Mouse (Mus musculus) olfactory bulb, adult 2 months (tissue): Measurements from ENCODE around the gene Atp1a2. TPM values are rescaled to one million over a fixed set of nuclear protein-coding genes. Genes with fewer than 3 reads are reported as not detected.

Experiments used
- H3K27ac ChIP-seq: fragments of 200-500 bp; 2 replicates; pipeline ENCODE4 v1.5.1; 2012; ENCODE audit warnings: low read depth, low read length; ENCODE audit not compliant: insufficient read depth
- H3K4me1 ChIP-seq: fragments of 200-500 bp; 2 replicates; pipeline ENCODE4 v1.6.1; 2012; ENCODE audit warnings: low read length; ENCODE audit not compliant: control insufficient read depth, insufficient read depth
- H3K4me3 ChIP-seq: fragments of 200-500 bp; 2 replicates; pipeline ENCODE4 v1.5.1; 2012; ENCODE audit warnings: mild to moderate bottlenecking, low read depth, low read length, moderate library complexity; ENCODE audit not compliant: insufficient read depth
- CTCF ChIP-seq: fragments of 200-500 bp; IDR thresholded peaks from 2 replicates; pipeline ENCODE4 v1.5.1; 2012; ENCODE audit warnings: low read depth, mild to moderate bottlenecking, low read length, moderate library complexity; ENCODE audit not compliant: insufficient read depth
- POLR2A ChIP-seq: fragments of 200-500 bp; IDR thresholded peaks from 2 replicates; pipeline ENCODE4 v1.6.1; 2012; ENCODE audit warnings: mild to moderate bottlenecking, low read depth, low read length, moderate library complexity; ENCODE audit not compliant: insufficient read depth
- WGBS: fragments of 180-500 bp; shearing (Covaris S2); methylation state at CpG from one replicate; pipeline ENCODE4 v1.1.7; 2018; 5-methylcytosine and 5-hydroxymethylcytosine counted together
- polyA plus RNA-seq: library from polyadenylated mRNA; stranded (reverse); fragments of >200 nt; gene quantifications from 2 replicates; pipeline ENCODE4 v1.2.4, GENCODE M21; 2012; ENCODE audit warnings: low replicate concordance; ENCODE audit not compliant: missing spikeins, insufficient read depth, insufficient read length

The Atp1a2 gene
- polyA plus RNA-seq, 1 experiment: 130 TPM

GRCm38 (mm10) chr1:172309699-172310398, 12.0 kb upstream of the Atp1a2 start:
- Histone ChIP-seq H3K4me1 (peaks cover 41% of the 10 kb centered on the region), H3K4me3 (peak overlapping the region; percentile 19), H3K27ac (peak overlapping the region; percentile 98)
- TF ChIP-seq POLR2A (no peak), CTCF (peak; percentile 75)
- WGBS: under 1% methylated on average over 14 of the region's 14 CpGs

DNA sequence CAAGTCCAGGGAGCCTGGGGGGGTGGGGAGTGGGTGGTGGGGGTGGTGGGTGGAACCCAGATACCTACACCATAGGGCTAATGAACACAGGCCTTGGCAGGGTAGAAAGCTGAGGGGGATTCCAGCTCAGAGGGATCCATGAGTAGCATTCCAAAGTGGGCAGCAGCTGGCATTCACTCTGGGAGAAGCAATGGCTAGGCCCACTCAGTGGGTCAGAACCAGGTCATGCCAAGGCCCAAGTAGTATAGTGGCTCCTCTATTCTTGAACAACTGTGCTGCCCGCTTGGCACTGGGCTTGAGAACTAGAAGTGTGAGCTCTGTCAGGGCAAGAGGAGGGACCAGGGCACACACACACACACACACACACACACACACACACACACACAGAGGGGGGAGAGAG, 10.5 kb upstream of the Atp1a2 start:
- H3K27ac ChIP-seq: no peak overlapping the region
- H3K4me1 ChIP-seq: peaks cover 31% of the 10 kb centered on the region
- TF ChIP-seq CTCF: no peak
- TF ChIP-seq POLR2A: no peak
- WGBS: 100% methylated on average over 1 of the region's 1 CpGs
- H3K4me3 ChIP-seq: no peak overlapping the region

DNA sequence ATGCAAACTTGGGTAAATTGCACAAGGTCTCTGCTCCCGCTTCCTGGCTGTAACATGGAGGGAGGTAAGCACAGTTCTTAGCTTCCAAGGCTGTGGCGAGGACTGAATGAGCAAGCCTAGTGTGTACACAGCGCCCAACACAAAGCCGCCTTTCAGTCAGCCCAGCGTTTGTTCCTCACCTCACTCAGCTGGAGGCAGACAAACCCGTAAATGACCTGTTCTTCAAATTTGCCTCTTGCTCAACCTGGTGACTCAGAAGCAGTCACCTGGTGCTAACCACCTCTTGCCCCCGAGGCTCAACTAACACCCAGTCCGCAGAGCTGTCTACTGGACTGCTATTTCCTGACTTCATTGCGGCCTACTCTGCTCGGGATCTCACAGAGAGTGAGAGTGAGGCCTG, 10.1 kb upstream of the Atp1a2 start:
- WGBS: 61% methylated on average over 10 of the region's 10 CpGs
- Histone ChIP-seq H3K4me1 (peaks cover 27% of the 10 kb centered on the region), H3K27ac (peak overlapping the region; percentile 42; the same call in 1 of the 2 replicates), H3K4me3 (no peak overlapping the region)
- no peak for TF ChIP-seq POLR2A
- TF ChIP-seq CTCF: no peak

DNA sequence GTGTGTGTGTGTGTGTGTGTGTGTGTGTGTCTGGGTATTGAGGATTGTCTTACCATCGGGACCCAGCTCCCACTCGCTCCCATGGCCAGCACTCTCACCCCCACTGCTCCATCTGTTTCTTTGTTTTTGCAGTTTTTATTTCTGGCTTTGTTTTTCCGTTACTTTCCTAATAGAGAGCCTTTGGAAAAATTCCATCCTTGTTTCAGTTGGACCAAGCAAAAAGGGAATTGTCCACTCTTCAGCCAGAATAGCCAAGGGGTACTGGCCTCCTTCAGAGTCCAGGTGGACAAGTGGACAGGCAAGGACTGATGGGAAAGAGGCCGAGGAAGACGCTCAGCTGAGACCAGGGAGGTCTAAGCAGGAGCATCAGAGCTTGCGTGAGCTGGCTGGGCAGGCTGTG, 9.0 kb upstream of the Atp1a2 start:
- peak overlapping the region; percentile 42 for H3K27ac ChIP-seq
- H3K4me1 ChIP-seq: peaks cover 25% of the 10 kb centered on the region
- TF ChIP-seq CTCF (no peak), POLR2A (no peak)
- no peak overlapping the region for H3K4me3 ChIP-seq
- 49% methylated on average over 6 of the region's 6 CpGs for WGBS

- no peak for TF ChIP-seq POLR2A
- no peak for TF ChIP-seq CTCF
- 0 out of 2 replicates have a peak overlapping the region, but pooled peaks have one; percentile 20 for H3K27ac ChIP-seq
- 88% methylated on average over 4 of the region's 4 CpGs for WGBS
- no peak overlapping the region for H3K4me3 ChIP-seq
- peaks cover 22% of the 10 kb centered on the region for H3K4me1 ChIP-seq
Observed at GRCm38 (mm10) chr1:172306196-172306595, 8.3 kb upstream of the Atp1a2 start.

- 88% methylated on average over 3 of the region's 3 CpGs for WGBS
- TF ChIP-seq POLR2A (no peak), CTCF (no peak)
Observed at GRCm38 (mm10) chr1:172305635-172306034, 7.8 kb upstream of the Atp1a2 start.

DNA sequence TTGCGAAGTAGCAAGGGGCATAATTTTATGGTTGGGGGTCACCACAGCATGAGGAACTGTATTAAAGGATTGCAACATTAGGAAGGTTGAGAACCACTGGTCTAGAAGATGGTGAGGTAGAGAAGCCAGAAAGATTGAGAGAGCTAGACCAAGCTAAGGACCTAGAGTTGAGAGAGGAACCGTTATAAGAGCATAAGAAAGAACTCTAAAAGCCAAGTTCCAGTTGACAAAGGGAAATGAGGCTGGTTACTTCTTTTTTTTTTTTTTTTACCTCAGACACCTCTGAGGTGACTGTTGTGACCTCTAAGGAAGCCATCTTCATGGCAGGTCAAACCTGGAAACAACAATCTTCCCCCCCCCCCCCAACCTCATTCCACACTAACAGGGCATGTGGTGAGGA, 7.3 kb upstream of the Atp1a2 start:
- WGBS: 99% methylated on average over 2 of the region's 2 CpGs
- TF ChIP-seq CTCF: no peak
- TF ChIP-seq POLR2A: no peak
- H3K4me1 ChIP-seq: peaks cover 29% of the 10 kb centered on the region
- H3K4me3 ChIP-seq: no peak overlapping the region
- H3K27ac ChIP-seq: no peak overlapping the region

More at GRCm38 (mm10) chr1:172305635-172306034, 7.8 kb upstream of the Atp1a2 start:
- Histone ChIP-seq H3K4me3 (no peak overlapping the region), H3K27ac (no peak overlapping the region), H3K4me1 (peaks cover 24% of the 10 kb centered on the region)

DNA sequence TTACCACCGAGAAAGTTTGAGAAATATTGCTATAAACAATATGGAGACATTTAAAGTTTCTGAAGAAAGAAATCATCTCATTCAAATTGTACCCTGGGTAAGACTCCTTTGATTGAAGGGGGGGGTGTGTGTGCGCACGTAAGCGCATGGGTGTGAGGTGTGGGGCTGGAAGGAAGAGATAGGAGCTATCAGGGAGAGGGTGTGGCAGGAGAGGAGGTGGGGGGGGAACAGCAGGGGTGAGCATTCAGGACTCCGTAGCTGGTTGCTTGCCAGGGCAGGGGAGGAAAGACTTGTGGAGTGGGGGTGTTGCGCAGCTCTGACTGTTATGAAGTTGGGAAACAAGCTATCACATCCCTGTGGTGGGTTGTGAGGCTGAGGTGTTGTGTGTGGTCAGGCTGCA, 6.6 kb upstream of the Atp1a2 start:
- H3K4me3 ChIP-seq: no peak overlapping the region
- no peak for TF ChIP-seq POLR2A
- 76% methylated on average over 6 of the region's 6 CpGs for WGBS
- peaks cover 31% of the 10 kb centered on the region for H3K4me1 ChIP-seq
- no peak overlapping the region for H3K27ac ChIP-seq

DNA sequence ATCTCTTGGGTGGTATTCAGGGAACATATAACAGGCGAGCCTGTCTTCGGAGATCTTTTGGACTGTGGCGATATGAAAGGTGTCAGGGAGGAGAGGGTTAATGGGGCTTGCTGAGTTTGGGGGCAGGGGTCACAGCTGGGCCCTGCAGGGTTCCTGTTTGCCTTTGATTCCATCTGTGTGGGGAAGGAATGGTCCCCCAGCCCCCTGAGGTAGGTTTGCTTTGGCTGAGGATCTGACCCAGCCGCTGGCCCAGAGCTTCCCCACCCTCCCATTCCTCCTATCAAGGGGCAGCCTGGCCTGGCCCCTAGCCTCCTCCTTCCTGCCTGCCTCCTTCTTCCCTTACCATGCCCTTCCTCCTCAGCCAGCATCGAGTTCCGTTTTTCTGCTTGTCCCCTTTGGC, 5.0 kb upstream of the Atp1a2 start:
- TF ChIP-seq POLR2A (no peak), CTCF (no peak)
- Histone ChIP-seq H3K4me1 (peaks cover 35% of the 10 kb centered on the region), H3K4me3 (no peak overlapping the region), H3K27ac (no peak overlapping the region)
- WGBS: 51% methylated on average over 6 of the region's 6 CpGs
